Mouse (Mus musculus): ENCODE results near the gene Stmn1.

DNA sequence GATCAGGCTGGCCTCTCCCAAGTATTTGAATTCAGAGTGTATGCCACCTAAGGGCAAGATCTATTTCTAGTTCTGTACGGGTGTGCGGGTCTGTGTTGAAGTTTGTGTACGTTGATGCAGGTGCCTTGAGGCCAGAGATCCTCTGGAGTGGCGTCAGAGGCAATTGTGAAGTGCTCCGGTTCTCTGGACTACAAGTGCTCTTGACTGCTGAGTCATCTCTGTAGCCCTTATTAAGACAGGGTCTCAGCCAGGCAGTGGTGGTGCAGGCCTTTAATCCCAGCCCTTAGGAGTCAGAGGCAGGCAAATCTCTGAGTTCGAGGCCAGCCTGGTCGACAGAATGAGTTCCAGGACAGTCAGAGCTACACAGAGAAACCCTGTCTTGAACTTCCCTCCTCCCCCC is 47.5 kb downstream of the Stmn1 start:
- TF ChIP-seq GATA1 (IDR thresholded peaks at IDR 0.05; ENCODE audit: borderline replicate concordance, low read length): no peak
- TF ChIP-seq FLI1 (IDR thresholded peaks at IDR 0.05; ENCODE audit: low read length): no peak
